Mouse (Mus musculus): ENCODE measurements around the gene Ccdc18. TPM values are rescaled to one million over a fixed set of nuclear protein-coding genes. Genes with fewer than 3 reads are reported as not detected.
"Not testable (repeated sequence)": the region's sequence is repeated elsewhere in the genome, so short reads cannot be mapped to it uniquely, and the experiment has no call there.

Ccdc18 gene
- polyA plus RNA-seq, 1 experiment from 2014 or later: 11.2 TPM

DNA sequence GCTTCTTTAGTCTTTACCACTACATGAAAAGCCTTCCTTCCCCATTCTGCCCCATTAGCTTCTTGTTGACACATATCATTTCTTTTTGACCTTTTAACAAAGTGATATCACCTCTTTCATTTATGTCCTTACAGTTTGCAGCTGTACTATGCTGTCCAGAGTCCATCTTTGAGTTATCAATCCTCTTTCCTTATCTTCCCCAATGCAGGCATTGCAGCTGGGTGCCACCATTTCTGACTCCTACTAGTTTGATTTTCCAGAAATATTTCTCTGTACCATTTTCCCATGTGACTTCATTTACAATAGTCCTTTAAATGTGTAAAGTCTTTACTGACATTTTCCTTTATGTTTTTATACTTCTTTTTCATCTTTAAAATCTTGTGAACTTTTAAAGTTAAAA lies 134.3 kb downstream of the Ccdc18 start:
- Histone ChIP-seq H3K4me3 (no peak overlapping the region), H3K9ac (no peak overlapping the region), H3K4me1 (peaks cover 14% of the 10 kb centered on the region; the same call in 1 of the 2 replicates), H3K36me3 (no peaks in the 10 kb centered on the region), H3K4me2 (replicated peaks) (no peak overlapping the region), H3K27ac (no peak overlapping the region), H3K27me3 (no peaks in the 10 kb centered on the region), H3K9me3 (no peaks in the 10 kb centered on the region)
- ATAC-seq (ENCODE audit: insufficient number of reproducible peaks, insufficient read depth, low FRiP score, low TSS enrichment): no peak

DNA sequence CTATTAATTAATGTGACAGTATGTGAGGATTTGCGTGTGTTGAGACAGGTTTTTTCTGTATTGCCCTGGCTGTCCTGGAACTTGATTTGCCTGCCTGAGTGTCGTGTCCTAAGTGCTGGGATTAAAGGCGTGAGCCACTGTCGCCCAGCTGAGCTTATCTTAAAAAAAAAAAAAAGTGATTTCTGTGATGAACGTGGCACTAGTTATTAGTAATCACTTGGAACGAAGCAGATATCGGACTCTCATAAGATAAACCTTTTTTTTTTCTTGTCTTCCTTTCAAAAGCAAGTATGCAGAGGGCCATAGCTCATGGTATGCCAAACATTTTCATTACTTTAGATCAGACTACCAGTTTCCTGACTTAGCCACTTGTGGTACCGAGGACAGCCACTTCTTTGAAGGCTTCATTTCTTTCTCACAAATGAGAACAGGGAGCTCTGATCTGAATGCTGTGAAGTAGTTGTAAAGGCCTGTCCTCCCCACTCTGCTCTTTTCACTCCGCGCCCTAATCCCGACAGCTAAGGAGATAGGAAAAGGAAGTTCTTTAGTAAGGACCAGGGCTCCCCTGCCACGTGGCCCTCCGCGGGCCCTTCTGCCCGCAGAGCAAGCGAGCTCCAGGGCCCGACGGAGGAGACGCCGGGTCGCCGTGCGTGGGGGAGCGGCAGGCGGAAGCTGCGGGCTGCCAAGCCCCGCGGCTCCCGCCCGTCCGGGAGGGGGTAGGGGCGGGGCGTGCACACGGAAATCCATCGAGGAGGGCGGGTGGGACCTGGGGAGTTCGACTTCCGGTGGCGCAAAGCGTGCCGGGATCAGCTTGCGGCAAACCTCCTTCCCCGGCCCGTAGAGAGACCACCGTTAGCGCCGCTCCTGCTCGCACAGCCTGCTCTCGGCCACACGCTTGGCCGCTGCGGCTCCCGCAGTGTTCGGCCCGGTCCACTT lies 135.7 kb downstream of the Ccdc18 start, which contains the start of gene Dr1:
Gene Dr1, plus strand, starts transcription at position 771 of the 936 bp plus-strand sequence.
- Histone ChIP-seq H3K9ac (peak within 1 kb of the TSS; percentile 97), H3K36me3 (peaks cover 8% of the 10 kb centered on the region; the same call in 1 of the 2 replicates), H3K4me1 (peaks cover 14% of the 10 kb centered on the region; the same call in 1 of the 2 replicates), H3K4me3 (peak within 1 kb of the TSS; percentile 72), H3K9me3 (no peaks in the 10 kb centered on the region), H3K27me3 (no peaks in the 10 kb centered on the region), H3K4me2 (replicated peaks) (peak within 1 kb of the TSS; percentile 87), H3K27ac (peak within 1 kb of the TSS; percentile 94)
- peak; percentile 95 for ATAC-seq (ENCODE audit: insufficient number of reproducible peaks, insufficient read depth, low FRiP score, low TSS enrichment)
- 4% methylated on average over 49 of the region's 55 CpGs for WGBS

DNA sequence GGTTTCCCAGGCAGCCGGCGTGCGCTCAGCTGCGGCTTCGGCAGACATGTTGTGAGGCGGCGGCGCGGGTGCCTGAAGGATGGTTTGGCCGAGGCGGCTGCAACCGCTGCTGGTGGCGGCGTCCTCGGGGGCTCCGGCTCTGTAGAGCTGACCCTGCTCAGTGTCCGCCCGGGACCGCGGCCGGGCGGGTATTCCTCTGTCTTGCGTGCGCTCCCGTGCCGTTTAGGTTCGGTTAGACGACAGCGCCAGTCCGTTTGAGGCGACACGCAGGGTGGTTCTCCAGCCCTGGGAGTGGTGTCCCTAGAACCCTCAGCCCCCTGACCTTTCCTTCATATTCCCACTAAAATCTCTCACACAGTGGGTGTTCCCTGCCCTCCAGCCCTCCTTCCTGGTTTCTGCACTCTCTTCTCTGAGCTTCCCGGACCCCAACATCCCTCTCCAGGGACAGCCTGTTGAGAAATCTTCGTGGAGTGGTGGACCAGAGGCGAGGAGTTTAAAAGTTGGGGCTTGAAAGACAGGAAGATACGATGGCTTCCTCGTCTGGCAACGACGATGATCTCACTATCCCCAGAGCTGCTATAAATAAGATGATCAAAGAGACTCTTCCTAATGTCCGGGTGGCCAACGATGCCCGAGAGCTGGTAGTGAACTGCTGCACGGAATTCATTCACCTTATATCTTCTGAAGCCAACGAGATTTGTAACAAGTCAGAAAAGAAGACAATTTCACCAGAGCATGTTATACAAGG lies 136.6 kb downstream of the Ccdc18 start:
- peak overlapping the region; percentile 97 for H3K9ac ChIP-seq
- H3K4me2 ChIP-seq (replicated peaks): peak overlapping the region; percentile 87
- WGBS: under 1% methylated on average over 44 of the region's 44 CpGs
- H3K9me3 ChIP-seq: no peaks in the 10 kb centered on the region
- peak overlapping the region; percentile 94 for H3K27ac ChIP-seq
- peaks cover 14% of the 10 kb centered on the region; the same call in 1 of the 2 replicates for H3K4me1 ChIP-seq
- H3K36me3 ChIP-seq: peaks cover 8% of the 10 kb centered on the region; the same call in 1 of the 2 replicates
- ATAC-seq (ENCODE audit: insufficient number of reproducible peaks, insufficient read depth, low FRiP score, low TSS enrichment): peak; percentile 77
- no peaks in the 10 kb centered on the region for H3K27me3 ChIP-seq
- H3K4me3 ChIP-seq: peak overlapping the region; percentile 72

DNA sequence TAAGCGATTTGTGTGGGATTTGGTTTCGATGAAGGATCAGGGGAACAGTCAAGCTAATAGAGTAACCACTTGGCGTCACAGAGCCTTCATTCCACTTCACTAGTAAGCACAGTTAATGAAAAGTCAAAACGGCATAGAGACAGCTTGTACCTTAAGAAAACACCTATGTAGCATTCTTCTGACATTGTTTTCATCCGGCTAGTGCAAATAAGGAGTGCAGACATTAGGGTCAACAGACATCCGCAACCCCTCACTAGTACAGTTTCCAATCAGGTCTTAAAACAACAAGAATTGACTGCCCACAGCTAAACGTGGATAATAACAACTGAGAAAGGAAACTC lies 137.1 kb downstream of the Ccdc18 start:
- Histone ChIP-seq H3K4me3 (peak overlapping the region; percentile 72), H3K9ac (peak overlapping the region; percentile 97), H3K4me1 (peaks cover 14% of the 10 kb centered on the region; the same call in 1 of the 2 replicates), H3K36me3 (peaks cover 8% of the 10 kb centered on the region; the same call in 1 of the 2 replicates), H3K27ac (no peak overlapping the region), H3K9me3 (no peaks in the 10 kb centered on the region), H3K27me3 (no peaks in the 10 kb centered on the region), H3K4me2 (replicated peaks) (peak overlapping the region; percentile 87)
- 11% methylated on average over 7 of the region's 7 CpGs for WGBS
- ATAC-seq (ENCODE audit: insufficient number of reproducible peaks, insufficient read depth, low FRiP score, low TSS enrichment): no peak

DNA sequence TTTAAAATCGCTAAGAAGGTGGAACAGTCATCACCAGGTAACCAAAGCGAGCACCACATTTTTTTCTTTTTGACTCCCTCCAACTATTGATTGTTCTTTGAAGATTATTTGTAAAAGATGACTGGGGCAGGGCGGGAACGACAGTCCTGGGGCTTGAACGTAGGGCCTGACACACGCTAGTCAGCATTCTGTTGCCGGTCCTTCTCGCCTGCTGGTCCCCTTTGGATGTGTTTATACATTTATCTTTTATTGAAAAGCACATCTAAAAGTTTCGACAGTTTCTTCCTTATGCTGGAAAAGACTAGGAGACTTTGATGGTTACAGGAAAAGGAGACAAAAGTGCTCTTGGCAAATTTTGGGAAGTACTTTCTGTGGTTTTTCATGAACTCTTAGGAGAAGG lies 137.7 kb downstream of the Ccdc18 start:
- H3K27me3 ChIP-seq: no peaks in the 10 kb centered on the region
- 48% methylated on average over 9 of the region's 9 CpGs for WGBS
- H3K9me3 ChIP-seq: no peaks in the 10 kb centered on the region
- no peak for ATAC-seq (ENCODE audit: insufficient number of reproducible peaks, insufficient read depth, low FRiP score, low TSS enrichment)
- H3K36me3 ChIP-seq: peaks cover 8% of the 10 kb centered on the region; the same call in 1 of the 2 replicates
- H3K27ac ChIP-seq: no peak overlapping the region
- peaks cover 14% of the 10 kb centered on the region; the same call in 1 of the 2 replicates for H3K4me1 ChIP-seq
- H3K9ac ChIP-seq: peak overlapping the region; percentile 97
- H3K4me3 ChIP-seq: peak overlapping the region; percentile 72
- peak overlapping the region; percentile 87 for H3K4me2 ChIP-seq (replicated peaks)

DNA sequence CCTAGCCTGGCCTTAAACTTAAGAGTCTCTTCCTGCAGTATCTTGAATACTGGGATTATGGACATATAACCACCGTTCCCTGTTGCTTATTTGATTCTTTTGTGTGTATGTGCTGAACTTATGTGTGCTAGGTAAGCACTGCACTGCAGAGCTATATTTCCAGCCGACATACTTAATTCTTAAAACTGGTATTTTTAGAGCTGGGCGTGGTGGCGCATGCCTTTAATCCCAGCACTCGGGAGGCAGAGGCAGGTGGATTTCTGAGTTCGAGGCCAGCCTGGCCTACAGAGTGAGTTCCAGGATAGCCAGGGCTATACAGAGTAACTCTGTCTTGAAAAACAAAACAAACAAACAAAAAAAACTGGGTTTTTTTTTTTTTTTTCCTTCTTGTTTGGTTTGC lies 138.7 kb downstream of the Ccdc18 start:
- Histone ChIP-seq H3K36me3 (peaks cover 11% of the 10 kb centered on the region), H3K4me2 (replicated peaks) (peak overlapping the region; percentile 37), H3K4me1 (peaks cover 14% of the 10 kb centered on the region; the same call in 1 of the 2 replicates)
- H3K27me3 ChIP-seq; H3K4me3 ChIP-seq; H3K27ac ChIP-seq; H3K9me3 ChIP-seq; H3K9ac ChIP-seq; ATAC-seq (ENCODE audit: insufficient number of reproducible peaks, insufficient read depth, low FRiP score, low TSS enrichment): not testable (repeated sequence)
- 91% methylated on average over 6 of the region's 6 CpGs for WGBS

Other genes with a start within 250 kb of the Ccdc18 start
- 70.5 and 71.9 TPM in 2 replicates for gene Rpl5, start 232.4 kb upstream of the Ccdc18 start, polyA plus RNA-seq (2016; fragmentation: Nextera tagmentation; extraction: Ambion mirVana)
- gene Fam69a, start 145.8 kb upstream of the Ccdc18 start, polyA plus RNA-seq (2016; fragmentation: Nextera tagmentation; extraction: Ambion mirVana): 24.8 and 26.4 TPM in 2 replicates
- 135 and 142 TPM in 2 replicates for gene Mtf2, start 67.2 kb upstream of the Ccdc18 start, polyA plus RNA-seq (2016; fragmentation: Nextera tagmentation; extraction: Ambion mirVana)
- gene Tmed5, start 255 bp upstream of the Ccdc18 start, polyA plus RNA-seq (2016; fragmentation: Nextera tagmentation; extraction: Ambion mirVana): 28.9 and 29.3 TPM in 2 replicates
- 47.6 and 51.8 TPM in 2 replicates for gene Dr1, start 136.0 kb downstream of the Ccdc18 start, polyA plus RNA-seq (2016; fragmentation: Nextera tagmentation; extraction: Ambion mirVana)
- gene Pigg, start 179.7 kb downstream of the Ccdc18 start, polyA plus RNA-seq (2016; fragmentation: Nextera tagmentation; extraction: Ambion mirVana): 6.2 and 6.9 TPM in 2 replicates
- gene Gm42517, start 235.0 kb downstream of the Ccdc18 start, polyA plus RNA-seq (2016; fragmentation: Nextera tagmentation; extraction: Ambion mirVana): not detected in 2 replicates